Mouse (Mus musculus) embryonic facial prominence, embryonic 14.5 days (tissue): Measurements from ENCODE around the gene Cldn19. TPM values are rescaled to one million over a fixed set of nuclear protein-coding genes. Genes with fewer than 3 reads are reported as not detected.

Source experiments
- ATAC-seq: fragments of 200-750 bp; cut with Nextera tagmentation; 2 replicates; pipeline ENCODE4 v1.8.0; 2017; ENCODE audit warnings: low read depth, moderate number of reproducible peaks, moderate TSS enrichment
- DNase-seq: peaks from one replicate; pipeline ENCODE4 v3.0.0-alpha.2; 2015; ENCODE audit warnings: low spot score
- H3K27ac ChIP-seq: fragments of 300-500 bp; sonication (generic); replicated peaks from 2 replicates; pipeline ENCODE4 v1.5.1; 2014; ENCODE audit warnings: low read depth, mild to moderate bottlenecking, low read length, moderate library complexity
- H3K27me3 ChIP-seq: fragments of 300-500 bp; sonication (generic); replicated peaks from 2 replicates; pipeline ENCODE4 v1.6.1; 2014; ENCODE audit warnings: low read length; ENCODE audit not compliant: control insufficient read depth, insufficient read depth
- H3K36me3 ChIP-seq: fragments of 300-500 bp; sonication (generic); 2 replicates; pipeline ENCODE4 v1.6.1; 2014; ENCODE audit warnings: low read length, mixed read lengths; ENCODE audit not compliant: control insufficient read depth, insufficient read depth
- H3K4me1 ChIP-seq: fragments of 300-500 bp; sonication (generic); 2 replicates; pipeline ENCODE4 v1.6.1; 2014; ENCODE audit warnings: antibody characterized with exemption, low read length; ENCODE audit not compliant: control insufficient read depth, insufficient read depth
- H3K4me2 ChIP-seq: fragments of 300-500 bp; sonication (generic); 2 replicates; pipeline ENCODE4 v1.6.1; 2014; ENCODE audit warnings: low read depth, mild to moderate bottlenecking, low read length, moderate library complexity, mixed read lengths
- H3K4me3 ChIP-seq: fragments of 300-500 bp; sonication (generic); 2 replicates; pipeline ENCODE4 v1.5.1; 2014; ENCODE audit warnings: low read depth, mild to moderate bottlenecking, low read length
- H3K9ac ChIP-seq: fragments of 300-500 bp; sonication (generic); 2 replicates; pipeline ENCODE4 v1.6.1; 2014; ENCODE audit warnings: low read depth, mild to moderate bottlenecking, low read length, moderate library complexity, mixed read lengths
- H3K9me3 ChIP-seq: fragments of 300-500 bp; sonication (generic); 2 replicates; pipeline ENCODE4 v1.6.1; 2016; ENCODE audit warnings: low read length; ENCODE audit not compliant: control insufficient read depth
- WGBS: fragments of 180-500 bp; shearing (Covaris S2); extraction: QIAGEN DNeasy Blood & Tissue Kit; methylation state at CpG from one replicate; pipeline ENCODE4 v1.1.7; 2014; 5-methylcytosine and 5-hydroxymethylcytosine counted together
- polyA plus RNA-seq: library from polyadenylated mRNA; unstranded; fragments of >200 nt; fragmentation: Nextera tagmentation; extraction: Ambion mirVana; gene quantifications from 2 replicates; pipeline ENCODE4 v1.2.1, GENCODE M21; 2014

The Cldn19 gene
- polyA plus RNA-seq: 0.19 and 0.38 TPM in 2 replicates

GRCm38 (mm10) chr4:119255351-119255750 is at the start of gene Cldn19:
Cldn19 (plus strand) TSS chr4:119255414.
- 81% methylated on average over 10 of the region's 12 CpGs for WGBS
- Histone ChIP-seq H3K27ac (peak within 1 kb of the TSS; percentile 65), H3K4me3 (no peak within 1 kb of the TSS), H3K27me3 (no peaks in the 10 kb centered on the region), H3K4me2 (0 out of 2 replicates have a peak within 1 kb of the TSS, but pooled peaks have one; percentile 4), H3K9me3 (no peaks in the 10 kb centered on the region), H3K36me3 (no peaks in the 10 kb centered on the region), H3K9ac (peak within 1 kb of the TSS; percentile 42; the same call in 1 of the 2 replicates), H3K4me1 (peaks cover 8% of the 10 kb centered on the region)
- DNase-seq (no peak), ATAC-seq (no peak)

DNA sequence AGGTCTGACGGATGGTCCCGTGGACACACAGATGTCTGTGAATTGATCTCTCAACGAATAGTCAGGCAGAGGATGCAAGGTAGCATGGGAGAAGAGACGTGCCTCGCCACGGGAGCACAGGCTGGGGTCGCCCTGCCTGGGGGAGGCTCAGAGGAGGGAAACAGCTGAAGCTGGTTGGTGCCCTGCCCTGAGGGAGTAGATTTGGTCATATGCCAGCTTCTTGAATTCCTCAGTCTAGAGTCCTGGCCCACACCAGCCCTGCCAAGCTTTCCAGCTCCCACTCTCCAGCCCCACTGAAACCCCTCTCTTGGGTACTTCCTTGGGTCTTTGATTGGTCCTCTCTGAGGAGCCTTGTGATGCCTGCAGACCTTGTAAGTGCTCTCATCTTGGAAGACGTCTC is 38.5 kb upstream of the Cldn19 start:
- ATAC-seq (0 out of 2 replicates have a peak, but pooled peaks have one; percentile 41), DNase-seq (no peak)

DNA sequence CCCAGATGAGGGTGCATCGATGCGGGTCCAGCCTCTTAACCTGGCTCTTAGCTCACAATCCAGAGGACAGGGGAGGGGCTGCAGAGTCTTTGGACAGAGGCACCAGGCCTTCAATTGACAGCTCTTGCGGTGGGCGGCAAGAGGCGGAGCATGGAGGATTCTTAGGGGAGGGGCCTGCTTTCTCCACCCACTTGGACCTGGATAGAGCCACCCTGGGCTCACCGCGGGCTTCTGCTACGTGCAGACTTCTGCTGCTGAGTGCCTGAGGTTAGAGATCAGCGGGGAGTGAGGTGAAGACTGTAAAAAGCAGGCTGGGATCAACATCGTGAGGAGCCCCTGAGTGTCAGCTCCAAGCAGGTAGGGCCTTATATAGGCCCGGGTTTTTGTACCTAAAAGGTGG is 37.0 kb upstream of the Cldn19 start, which contains the start of gene Tmem269:
Gene Tmem269 (minus strand): TSS at position 49 of the 400 bp plus-strand sequence.
- no peak for DNase-seq
- H3K27me3 ChIP-seq: no peaks in the 10 kb centered on the region
- H3K27ac ChIP-seq: no peak within 1 kb of the TSS
- no peaks in the 10 kb centered on the region for H3K4me1 ChIP-seq
- H3K9ac ChIP-seq: no peak within 1 kb of the TSS
- H3K9me3 ChIP-seq: no peaks in the 10 kb centered on the region
- 13% methylated on average over 11 of the region's 11 CpGs for WGBS
- H3K4me2 ChIP-seq: no peak within 1 kb of the TSS
- no peak within 1 kb of the TSS for H3K4me3 ChIP-seq
- 0 out of 2 replicates have a peak, but pooled peaks have one; percentile 13 for ATAC-seq
- H3K36me3 ChIP-seq: no peaks in the 10 kb centered on the region

More for the DNA sequence above, 38.5 kb upstream of the Cldn19 start:
- no peaks in the 10 kb centered on the region for H3K4me1 ChIP-seq
- no peaks in the 10 kb centered on the region for H3K27me3 ChIP-seq
- no peak overlapping the region for H3K4me2 ChIP-seq
- no peaks in the 10 kb centered on the region for H3K9me3 ChIP-seq
- H3K27ac ChIP-seq: no peak overlapping the region
- H3K36me3 ChIP-seq: no peaks in the 10 kb centered on the region
- 74% methylated on average over 8 of the region's 8 CpGs for WGBS
- H3K4me3 ChIP-seq: no peak overlapping the region
- no peak overlapping the region for H3K9ac ChIP-seq

GRCm38 (mm10) chr4:119223696-119224095 is 31.5 kb upstream of the Cldn19 start:
- ATAC-seq (no peak), DNase-seq (peak; percentile 32)
- H3K27ac ChIP-seq: no peak overlapping the region
- 88% methylated on average over 1 of the region's 1 CpGs for WGBS
- no peak overlapping the region for H3K4me2 ChIP-seq
- no peak overlapping the region for H3K4me3 ChIP-seq
- H3K4me1 ChIP-seq: no peaks in the 10 kb centered on the region
- peaks cover 51% of the 10 kb centered on the region for H3K36me3 ChIP-seq
- H3K9ac ChIP-seq: no peak overlapping the region; the same call in 1 of the 2 replicates
- no peaks in the 10 kb centered on the region for H3K9me3 ChIP-seq
- no peaks in the 10 kb centered on the region for H3K27me3 ChIP-seq

GRCm38 (mm10) chr4:119224534-119224933 is 30.7 kb upstream of the Cldn19 start:
- ATAC-seq (no peak), DNase-seq (no peak)
- Histone ChIP-seq H3K9ac (no peak overlapping the region), H3K9me3 (no peaks in the 10 kb centered on the region), H3K36me3 (peaks cover 51% of the 10 kb centered on the region), H3K4me1 (no peaks in the 10 kb centered on the region), H3K4me2 (no peak overlapping the region), H3K27me3 (no peaks in the 10 kb centered on the region), H3K4me3 (no peak overlapping the region), H3K27ac (no peak overlapping the region)
- 96% methylated on average over 3 of the region's 3 CpGs for WGBS

DNA sequence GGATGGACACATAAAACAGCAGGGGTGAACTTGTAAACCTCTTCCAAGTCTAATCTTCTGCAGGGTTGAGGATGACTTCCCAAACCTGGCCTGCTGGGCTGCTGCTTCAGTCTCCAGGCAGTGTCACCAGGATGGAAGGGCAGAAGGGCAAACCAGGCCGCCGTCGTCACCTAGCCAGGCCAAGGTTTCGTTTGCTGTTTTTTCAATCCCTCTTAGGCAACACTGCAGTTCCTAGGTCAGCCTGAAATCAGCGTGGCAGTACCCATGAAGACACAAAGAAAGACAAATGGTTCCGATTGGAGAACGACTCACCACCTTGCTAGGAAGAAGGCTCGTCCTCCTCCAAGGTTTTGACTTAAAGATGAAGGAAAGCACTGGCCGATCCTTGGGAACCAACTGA is 29.5 kb upstream of the Cldn19 start:
- ATAC-seq (no peak), DNase-seq (no peak)
- H3K9me3 ChIP-seq: no peaks in the 10 kb centered on the region
- WGBS: 91% methylated on average over 9 of the region's 9 CpGs
- H3K4me3 ChIP-seq: no peak overlapping the region
- peaks cover 51% of the 10 kb centered on the region for H3K36me3 ChIP-seq
- H3K4me1 ChIP-seq: no peaks in the 10 kb centered on the region
- no peak overlapping the region for H3K27ac ChIP-seq
- H3K4me2 ChIP-seq: no peak overlapping the region
- no peaks in the 10 kb centered on the region for H3K27me3 ChIP-seq
- H3K9ac ChIP-seq: no peak overlapping the region

GRCm38 (mm10) chr4:119226751-119227150 is 28.5 kb upstream of the Cldn19 start:
- Histone ChIP-seq H3K4me1 (peaks cover 5% of the 10 kb centered on the region), H3K9me3 (no peaks in the 10 kb centered on the region), H3K4me3 (no peak overlapping the region), H3K36me3 (peaks cover 51% of the 10 kb centered on the region), H3K9ac (no peak overlapping the region), H3K4me2 (no peak overlapping the region), H3K27ac (no peak overlapping the region), H3K27me3 (no peaks in the 10 kb centered on the region)
- WGBS: 90% methylated on average over 11 of the region's 11 CpGs
- ATAC-seq: no peak
- no peak for DNase-seq

DNA sequence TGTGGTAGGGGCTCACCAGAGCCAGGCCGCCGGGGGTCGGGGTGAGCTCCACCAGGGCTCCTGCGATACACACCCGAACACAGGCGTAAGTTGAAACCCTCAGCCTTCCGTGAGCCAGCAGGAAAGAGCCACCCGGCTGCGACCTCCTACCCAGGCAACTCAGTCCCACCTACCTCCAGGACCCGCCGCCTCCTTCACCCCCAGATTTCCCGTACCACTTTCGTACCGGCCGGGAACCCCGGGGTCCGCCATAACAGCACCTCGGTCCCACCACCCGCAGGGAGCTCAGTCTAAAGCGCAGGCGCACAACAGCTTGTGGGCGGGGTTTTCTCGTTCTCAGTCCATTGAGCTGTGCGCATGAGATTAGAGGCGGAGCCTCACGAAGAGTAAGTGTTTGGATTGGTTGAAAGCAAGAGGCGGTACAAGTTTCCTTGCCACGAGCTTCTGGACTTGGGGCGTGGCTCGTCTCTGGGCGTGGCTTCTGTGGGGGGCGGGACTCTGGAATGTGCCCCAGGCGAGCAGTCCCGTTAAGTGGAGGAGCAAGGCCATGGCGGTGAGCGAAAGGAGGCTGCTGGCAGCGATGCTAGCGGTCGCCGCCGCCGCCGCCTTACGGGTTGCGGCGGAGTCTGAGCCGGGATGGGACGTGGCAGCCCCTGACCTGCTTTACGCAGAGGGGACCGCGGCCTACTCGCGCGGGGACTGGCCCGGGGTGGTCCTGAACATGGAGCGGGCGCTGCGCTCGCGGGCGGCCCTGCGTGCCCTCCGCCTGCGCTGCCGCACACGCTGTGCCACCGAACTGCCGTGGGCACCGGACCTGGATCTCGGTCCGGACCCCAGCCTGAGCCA is 22.6 kb upstream of the Cldn19 start, which contains the start of the genes AU022252 and P3h1:
Gene AU022252 (minus strand): TSS at position 303 of the 846 bp plus-strand sequence.
Gene P3h1 (plus strand): TSS at position 506 of the 846 bp plus-strand sequence.
- H3K27me3 ChIP-seq: no peaks in the 10 kb centered on the region
- H3K27ac ChIP-seq: peak within 1 kb of the TSS; percentile 70
- peak; percentile 96 for ATAC-seq
- peak within 1 kb of the TSS; percentile 95 for H3K4me3 ChIP-seq
- no peaks in the 10 kb centered on the region for H3K9me3 ChIP-seq
- peak within 1 kb of the TSS; percentile 81 for H3K4me2 ChIP-seq
- peak; percentile 100 for DNase-seq
- H3K4me1 ChIP-seq: peaks cover 11% of the 10 kb centered on the region
- WGBS: 0% methylated on average over 35 of the region's 71 CpGs
- peaks cover 35% of the 10 kb centered on the region for H3K36me3 ChIP-seq
- H3K9ac ChIP-seq: peak within 1 kb of the TSS; percentile 91
